Mouse (Mus musculus): ENCODE measurements around the gene Slc19a1.

Gene Slc19a1

DNA sequence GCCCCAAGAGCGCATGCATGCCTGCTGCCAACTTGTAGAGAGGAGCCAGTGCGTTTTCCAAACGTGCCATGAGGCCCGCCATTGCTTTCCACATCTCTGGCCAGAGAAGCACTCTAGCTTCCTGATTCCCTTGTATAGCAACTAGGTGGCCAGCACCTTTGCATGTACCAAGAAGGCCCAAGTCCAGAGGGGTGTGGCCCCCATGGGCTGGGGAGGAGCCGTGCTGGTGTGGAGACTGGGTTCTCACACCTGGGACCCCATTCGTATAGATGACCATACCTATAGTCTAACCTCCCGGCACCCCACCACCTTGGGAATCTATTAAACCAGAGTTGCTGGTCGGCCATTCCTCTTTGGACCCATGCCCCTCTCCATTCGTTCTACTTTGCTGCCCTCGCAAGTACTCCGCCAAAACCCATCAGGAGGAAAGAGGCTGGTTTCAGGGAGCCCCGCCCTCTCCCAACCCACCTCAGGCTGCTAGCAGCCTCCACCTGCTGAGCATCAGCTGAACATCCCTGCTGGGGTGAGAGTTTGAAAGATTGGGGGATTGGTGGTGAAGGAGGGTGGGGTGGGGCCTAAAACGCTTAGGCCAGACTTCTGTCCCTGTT lies at the start of gene Slc19a1:
TSS of gene Slc19a1 (plus strand) at position 474 of the 608 bp plus-strand sequence.
- in situ Hi-C loops (cut with MboI; ENCODE audit: unreplicated experiment in 2 of 2) = loop anchor here in 1 of 2 experiments (25.0 kb wide), 1 partner anchor 695 kb away; the partner anchor contains the start of gene Dip2a

DNA sequence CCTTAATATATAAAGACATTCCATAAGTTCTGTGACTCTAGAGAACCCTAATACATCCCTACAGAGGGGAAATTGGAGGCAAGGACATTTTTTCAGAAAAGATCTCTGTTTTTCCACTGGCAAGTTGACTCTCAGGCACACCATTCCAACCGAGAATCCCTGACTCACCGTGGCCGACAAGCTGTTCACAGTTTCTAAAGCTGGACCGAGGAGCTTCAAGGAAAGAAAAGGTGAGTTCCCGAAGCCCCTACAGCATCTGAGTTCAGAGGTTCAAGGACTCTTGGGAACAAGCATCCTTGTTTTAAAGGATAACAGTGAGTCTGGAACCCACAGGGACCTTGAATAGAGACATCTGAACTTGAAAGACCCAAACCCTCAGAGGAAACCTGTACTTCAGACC lies 43.5 kb upstream of the Slc19a1 start:
- in situ Hi-C loops (cut with MboI; ENCODE audit: unreplicated experiment in 2 of 2) = no loop called here

DNA sequence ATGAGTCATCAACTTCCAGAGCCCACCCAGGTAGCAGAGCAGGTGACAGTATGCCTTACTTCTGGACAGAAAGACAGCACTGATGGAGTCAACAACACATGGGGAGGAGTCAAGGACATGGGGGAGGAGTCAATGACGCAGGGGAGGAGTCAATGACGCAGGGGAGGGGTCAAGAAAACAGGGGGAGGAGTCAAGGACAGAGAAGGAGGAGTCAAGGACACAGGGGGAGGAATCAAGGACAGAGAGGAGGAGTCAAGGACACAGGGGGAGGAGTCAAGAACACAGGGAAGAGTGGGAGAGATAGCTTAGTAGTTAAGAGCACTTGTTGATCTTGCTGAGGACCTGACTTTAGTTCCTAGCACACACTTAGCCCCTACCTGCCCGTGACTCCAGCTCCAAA lies 39.6 kb upstream of the Slc19a1 start:
- in situ Hi-C loops (cut with MboI; ENCODE audit: unreplicated experiment in 2 of 2) = no loop called here

DNA sequence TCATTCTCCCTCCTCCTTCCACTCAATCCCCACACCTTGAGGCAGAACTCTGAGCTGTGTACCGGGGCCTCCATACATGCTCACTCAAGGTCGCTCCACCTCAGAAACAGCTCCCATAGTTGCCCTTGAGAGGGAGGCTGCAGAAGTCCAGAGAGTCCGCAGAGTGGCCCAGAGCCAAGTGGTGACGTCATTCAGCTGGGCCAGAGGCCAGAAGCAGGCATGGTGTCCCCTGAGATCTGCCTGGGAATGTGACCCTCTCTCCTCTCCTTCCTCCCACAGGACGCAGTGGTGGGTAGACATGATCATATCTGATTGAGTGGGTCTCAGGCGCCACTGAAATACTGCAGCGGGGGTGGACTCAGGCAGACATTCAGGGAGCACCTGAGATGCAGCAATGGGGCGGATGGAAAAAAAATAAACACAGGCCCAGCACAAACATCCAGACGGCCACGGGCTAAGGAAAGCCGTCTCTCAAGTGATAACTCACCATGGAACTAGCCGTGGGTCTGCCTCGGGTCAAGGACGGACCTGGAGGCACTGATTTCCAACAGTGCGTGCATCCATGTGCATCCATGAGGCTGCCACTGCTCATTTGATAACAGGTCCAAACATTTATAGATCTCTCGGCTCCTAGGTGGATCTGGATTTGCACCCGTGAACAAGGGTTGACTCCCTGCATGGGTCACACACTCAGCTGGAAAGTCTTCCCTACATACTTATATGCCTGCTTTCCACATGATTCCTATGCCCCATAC lies 34.1 kb upstream of the Slc19a1 start:
- in situ Hi-C loops (cut with MboI; ENCODE audit: unreplicated experiment in 2 of 2) = no loop called here

DNA sequence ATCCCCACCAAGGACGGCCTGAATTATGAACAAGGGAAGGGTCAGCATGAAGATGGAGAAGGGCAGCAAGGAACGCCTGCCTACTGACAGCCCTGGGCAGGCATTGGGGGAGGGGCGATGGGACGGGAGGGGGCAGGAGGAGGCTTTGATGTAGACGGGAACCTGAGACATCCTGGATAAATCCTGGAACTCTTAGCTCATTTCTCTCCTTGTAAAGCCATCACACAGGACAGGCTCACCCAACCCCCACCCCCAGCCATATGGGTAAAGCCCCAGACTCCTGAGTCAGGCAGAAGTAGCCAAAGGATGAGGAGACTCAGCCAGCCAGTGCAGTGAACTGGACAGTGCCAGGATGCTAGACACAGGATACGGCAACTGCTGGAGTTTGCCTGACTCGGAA lies 27.1 kb upstream of the Slc19a1 start:
- in situ Hi-C loops (cut with MboI; ENCODE audit: unreplicated experiment in 2 of 2) = no loop called here

DNA sequence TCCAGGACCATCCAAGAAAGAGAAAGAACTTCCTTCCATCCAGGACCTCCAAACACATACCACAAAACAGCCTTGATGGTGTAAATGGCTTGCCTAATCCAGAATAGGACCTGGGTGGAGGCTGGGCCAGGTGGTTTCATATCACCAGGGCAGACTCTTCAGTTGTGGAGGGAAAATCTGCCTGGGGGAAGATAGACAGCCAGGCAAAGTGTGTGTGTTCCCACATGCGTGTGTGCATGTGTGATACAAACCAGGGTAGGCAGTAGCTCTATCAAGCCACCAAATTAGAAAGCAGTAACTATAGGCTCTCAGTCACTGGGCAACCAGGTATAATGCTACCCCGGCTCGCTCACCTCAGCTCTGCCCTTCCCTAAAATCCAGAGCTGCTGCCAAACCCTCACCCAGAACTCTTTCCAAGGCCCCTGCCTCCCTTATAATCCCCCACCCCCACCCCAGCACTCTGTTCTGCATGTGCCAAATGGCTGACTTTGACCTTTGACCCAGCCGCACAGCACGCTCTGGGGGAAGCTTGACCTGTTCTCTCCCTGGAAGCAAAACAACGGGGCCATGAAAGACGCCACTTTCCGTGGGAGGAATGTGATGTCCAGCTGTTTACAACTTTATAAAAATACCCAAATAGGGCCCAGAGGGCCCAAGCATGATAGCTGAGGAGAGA lies 24.5 kb upstream of the Slc19a1 start:
- in situ Hi-C loops (cut with MboI; ENCODE audit: unreplicated experiment in 2 of 2) = no loop called here

DNA sequence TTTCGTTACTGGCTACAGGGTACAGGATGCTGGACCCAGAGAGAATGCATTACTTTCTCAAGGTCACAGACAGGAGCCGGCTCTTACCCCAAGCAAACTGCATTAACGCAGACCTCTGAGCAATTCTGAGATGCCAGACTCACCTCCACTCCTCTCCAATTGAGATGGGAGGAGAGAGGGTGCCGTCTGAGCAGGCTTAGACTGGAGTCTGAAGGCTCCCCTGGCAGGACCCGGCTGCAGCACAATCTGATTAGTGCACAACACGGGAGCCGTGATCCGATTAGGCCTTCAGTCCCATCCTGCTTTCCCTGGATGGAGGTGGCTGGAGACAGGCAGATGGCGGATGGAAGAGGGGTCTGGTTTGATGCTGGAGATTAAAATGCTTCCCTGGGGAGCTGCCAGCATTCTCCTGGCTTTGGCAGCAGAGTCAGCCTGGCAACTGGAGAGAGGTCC lies 23.9 kb upstream of the Slc19a1 start:
- in situ Hi-C loops (cut with MboI; ENCODE audit: unreplicated experiment in 2 of 2) = no loop called here

DNA sequence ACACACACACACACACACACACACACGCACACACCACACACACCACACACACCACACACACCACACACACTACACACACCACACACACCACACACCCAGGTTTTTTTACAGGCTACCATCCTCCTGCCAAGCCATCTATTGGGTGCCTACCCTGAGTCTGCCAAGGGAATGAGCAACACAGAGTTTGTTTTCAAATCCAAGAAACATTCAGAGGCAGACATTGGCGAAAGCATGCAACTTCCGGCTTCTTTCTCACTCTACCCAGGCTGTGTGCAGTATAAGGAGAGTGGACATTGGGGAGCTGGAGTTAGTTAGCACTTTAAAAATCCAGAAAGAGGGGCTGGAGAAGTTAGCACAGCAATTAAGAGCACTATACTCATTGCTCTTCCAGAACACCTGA lies 23.3 kb upstream of the Slc19a1 start:
- in situ Hi-C loops (cut with MboI; ENCODE audit: unreplicated experiment in 2 of 2) = no loop called here

DNA sequence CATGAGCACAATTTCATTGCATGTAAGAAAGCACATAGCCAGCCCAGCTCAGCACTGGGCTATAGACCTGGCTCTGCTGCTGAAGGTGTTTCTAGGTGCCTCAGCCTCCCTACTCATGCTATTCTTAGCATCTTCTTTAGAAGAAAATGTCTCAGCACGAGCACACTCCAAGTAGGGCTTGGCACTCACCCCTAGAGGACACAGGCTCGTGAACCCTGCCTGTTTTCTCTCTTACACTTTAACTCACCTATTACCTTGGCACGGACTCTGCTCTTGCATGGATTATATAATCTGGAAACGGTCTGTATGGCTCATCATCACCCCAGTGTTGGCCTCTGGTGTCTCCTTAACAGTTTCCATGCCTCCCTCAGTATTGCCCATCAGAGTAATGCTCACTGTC lies 20.4 kb upstream of the Slc19a1 start:
- in situ Hi-C loops (cut with MboI; ENCODE audit: unreplicated experiment in 2 of 2) = no loop called here

DNA sequence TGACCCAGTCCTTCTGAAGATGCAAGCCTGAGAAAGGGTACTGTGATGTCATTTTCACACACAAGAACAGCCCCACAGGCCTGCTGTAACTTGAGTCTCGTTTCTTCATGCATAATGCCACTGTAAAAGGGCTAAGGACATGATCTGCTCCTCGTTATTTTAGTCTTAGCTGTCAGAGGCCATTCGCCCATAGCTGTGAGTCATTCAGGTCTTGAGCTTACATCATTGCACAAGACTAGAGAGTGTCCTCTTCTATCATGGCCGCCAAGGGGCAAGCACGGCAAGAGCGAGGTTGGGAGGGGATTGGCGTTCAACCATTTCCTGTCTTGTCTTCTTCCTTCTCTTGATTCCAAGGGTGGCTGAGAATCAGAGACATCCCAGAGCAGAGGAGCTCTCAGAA lies 16.0 kb upstream of the Slc19a1 start:
- in situ Hi-C loops (cut with MboI; ENCODE audit: unreplicated experiment in 2 of 2) = loop anchor here (5.0 kb wide), 3 partner anchors 56 to 184 kb away; no protein-coding TSS in a partner anchor

DNA sequence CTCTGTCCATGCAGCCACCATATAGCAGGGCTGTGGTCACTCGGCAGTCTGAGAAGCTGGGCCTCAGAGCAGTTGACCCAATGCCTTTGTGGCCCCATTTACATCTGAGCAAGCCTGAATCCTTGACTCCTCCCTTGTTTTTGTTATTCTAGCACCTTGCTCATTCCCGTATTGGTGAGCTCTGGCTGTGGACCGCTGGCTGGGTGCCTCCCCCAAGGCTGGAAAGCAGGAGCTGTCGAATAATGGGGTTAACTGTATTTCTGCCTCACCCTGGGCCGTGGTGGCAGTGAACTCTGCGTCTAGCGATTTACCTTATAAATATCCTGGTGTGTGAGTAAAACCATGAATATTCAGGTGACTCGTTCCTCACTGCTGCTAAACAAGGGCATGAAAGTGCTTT lies 15.5 kb upstream of the Slc19a1 start:
- in situ Hi-C loops (cut with MboI; ENCODE audit: unreplicated experiment in 2 of 2) = loop anchor here (5.0 kb wide), 3 partner anchors 56 to 184 kb away; no protein-coding TSS in a partner anchor

DNA sequence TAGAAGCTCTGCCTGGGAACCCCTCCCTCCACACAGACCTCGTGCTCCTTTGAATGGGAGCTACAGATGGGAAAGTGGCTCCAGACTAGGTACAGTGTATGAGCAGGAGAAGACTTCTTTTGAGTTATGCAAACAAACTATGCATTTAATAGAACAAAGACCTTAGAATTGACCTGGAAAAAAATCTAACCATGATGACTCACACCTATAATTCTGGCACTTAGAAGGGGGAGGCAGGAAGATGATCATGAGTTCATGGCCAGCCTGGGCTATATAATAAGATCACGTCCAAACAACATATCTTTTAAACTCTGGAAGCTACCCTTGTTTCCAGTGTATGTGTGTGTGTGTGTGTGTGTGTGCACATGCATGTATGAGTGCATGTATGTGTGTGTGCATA lies 15.0 kb upstream of the Slc19a1 start:
- in situ Hi-C loops (cut with MboI; ENCODE audit: unreplicated experiment in 2 of 2) = loop anchor here (5.0 kb wide), 3 partner anchors 55 to 185 kb away; no protein-coding TSS in a partner anchor

DNA sequence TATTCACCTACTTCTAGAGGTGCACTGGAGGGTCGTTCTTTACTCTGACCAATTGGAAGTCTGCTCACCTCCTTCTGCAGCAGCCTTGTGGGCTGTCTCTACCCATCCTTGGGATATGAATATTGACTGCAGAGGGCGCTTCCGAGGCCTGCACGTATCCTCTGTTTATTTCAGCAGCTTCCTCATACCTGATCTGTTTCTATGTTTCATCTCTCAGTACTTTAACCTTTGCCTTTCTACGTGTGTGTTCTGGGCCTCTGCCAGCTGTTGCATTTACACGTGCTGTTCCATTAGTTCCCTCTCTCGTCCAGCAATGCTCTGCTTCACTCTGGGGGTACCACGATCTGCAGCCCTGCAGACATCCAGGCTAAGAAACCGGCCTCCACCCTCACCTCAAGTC lies 14.4 kb upstream of the Slc19a1 start:
- in situ Hi-C loops (cut with MboI; ENCODE audit: unreplicated experiment in 2 of 2) = loop anchor here (5.0 kb wide), 3 partner anchors 55 to 185 kb away; no protein-coding TSS in a partner anchor

DNA sequence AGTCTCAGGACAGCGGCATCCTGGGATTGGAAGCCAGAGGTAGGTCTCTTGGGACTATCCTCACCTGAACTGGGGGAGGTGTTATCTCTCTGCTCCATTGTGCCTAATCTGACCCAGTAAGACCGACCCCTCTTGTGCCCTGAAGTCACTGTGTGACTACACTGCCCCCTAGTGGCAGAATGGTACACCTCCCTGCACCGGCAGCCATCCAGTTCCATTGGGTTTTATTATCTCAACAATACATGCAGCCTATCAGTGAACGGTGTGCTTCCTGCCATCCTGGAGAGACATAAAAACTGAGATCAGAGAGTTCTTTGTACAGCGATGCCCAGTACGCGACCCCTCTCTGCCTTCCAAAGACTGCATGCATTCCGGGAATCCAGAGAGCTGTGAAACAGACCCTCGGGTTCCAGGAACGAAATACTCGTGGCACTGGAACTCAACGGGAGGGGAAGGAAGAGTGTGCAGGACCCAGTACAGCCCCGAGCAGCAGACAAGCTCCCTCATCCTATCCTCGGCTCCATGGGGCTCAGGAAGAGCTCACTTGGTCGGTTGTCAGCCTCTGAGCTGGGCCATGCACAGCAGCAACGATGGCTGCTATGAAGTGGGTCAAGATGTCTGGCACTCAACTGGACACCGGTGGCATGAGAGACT lies 10.5 kb upstream of the Slc19a1 start:
- in situ Hi-C loops (cut with MboI; ENCODE audit: unreplicated experiment in 2 of 2) = no loop called here

DNA sequence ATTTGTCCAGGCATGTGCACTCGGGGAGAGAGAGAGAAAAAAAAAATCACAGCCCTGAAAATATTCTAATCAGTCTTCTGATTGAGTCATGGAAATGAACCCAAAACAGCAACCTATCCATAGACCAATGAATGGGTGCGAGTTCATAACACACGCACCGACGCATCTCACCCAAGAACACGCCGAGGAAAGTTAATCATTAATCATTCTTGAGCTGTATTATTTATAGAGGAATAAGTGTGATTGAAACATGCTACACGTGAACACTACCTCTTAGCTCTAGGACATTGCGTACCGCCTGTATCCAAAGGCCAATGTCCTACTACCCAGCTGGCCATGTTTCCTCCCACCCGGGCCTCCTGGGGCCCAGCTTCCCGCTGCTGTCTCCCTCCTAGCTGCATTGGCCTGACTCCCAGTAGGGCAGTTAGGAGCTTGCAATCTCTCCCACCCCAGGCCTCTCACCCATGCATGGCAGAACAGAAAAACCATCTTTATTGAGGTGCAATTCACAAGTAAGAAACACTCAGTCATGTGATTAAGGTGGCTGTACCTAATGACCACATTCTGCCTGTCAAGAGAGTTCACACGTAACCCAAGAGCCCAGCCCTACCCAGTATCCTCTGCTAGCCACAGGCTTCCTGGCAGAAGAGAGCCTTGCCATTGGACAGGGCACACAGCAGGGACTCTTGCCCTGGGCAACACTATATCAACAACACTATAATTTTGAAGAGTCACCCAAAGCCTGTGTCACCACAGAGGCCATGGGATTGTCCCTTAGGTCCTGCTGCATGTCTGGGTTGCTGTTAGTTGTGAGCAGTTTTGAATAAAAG lies 9.5 kb upstream of the Slc19a1 start:
- in situ Hi-C loops (cut with MboI; ENCODE audit: unreplicated experiment in 2 of 2) = no loop called here

DNA sequence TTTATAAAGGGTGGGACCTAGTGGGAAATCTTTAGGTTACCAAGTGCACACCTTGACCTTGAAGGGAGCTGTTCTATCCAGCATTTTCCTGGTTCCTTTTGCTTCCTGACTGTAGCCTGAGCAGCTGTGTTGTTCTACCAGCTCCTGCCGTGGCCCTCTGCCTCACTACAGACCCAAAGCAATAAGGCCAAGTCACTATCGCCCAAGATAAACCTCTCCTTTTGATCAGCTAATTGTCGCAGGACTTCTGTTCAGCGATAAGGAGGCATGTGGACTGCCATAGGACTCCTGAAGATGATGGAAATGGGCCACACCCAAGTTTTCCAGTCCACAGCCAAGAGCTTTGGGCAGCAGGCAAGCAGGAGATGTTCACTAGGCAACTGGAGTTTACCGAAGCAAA lies 7.8 kb upstream of the Slc19a1 start:
- in situ Hi-C loops (cut with MboI; ENCODE audit: unreplicated experiment in 2 of 2) = no loop called here

DNA sequence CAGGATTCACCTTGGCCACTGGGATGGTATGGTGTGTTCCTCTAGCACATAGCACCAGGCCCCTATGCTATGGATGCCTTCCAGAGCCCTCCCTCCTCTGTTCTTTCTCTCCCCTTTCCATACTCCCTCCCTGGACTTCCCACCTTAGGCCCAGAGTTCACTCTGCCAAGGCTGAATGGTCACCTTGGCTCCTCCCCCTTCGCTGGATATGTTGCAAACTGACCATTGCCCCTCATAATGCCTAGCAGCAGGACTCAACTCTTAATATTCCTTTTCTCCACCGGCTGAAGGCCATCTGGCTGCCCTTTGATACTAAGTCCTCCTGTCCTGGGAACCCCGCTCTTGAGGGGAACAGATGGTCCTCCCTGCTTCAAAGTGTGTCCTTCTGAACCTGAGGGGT lies 5.1 kb upstream of the Slc19a1 start:
- in situ Hi-C loops (cut with MboI; ENCODE audit: unreplicated experiment in 2 of 2) = loop anchor here (5.0 to 25.0 kb wide), 2 partner anchors 35 to 690 kb away; partner anchors contain the start of gene Dip2a (in 1 of the 2)

DNA sequence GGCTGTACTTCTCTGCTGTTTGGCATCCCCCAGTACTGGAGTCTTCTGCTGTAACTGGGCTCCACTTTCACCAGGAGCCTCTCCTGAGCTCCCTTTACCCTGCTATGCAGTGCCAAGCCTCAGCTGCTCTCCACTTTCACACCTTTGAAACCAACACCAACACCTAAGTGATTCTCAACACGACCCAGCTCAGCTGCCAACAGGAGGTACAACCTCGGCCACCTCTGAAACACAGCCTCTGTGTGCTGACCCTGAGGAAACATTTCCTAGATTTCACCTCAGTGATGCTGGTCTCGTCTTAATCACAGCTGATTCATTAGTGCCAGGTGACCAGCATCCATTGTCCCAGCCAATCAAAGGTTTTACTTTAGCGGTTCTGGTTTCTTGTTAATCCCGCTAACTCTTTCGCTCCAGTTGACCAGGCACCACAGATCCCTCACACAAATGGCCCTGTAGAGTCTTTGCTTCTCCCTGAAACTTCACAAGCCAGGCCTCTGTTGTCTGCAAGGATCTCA lies 3.2 kb upstream of the Slc19a1 start:
- in situ Hi-C loops (cut with MboI; ENCODE audit: unreplicated experiment in 2 of 2) = loop anchor here (5.0 to 25.0 kb wide), 2 partner anchors 33 to 692 kb away; partner anchors contain the start of gene Dip2a (in 1 of the 2)

DNA sequence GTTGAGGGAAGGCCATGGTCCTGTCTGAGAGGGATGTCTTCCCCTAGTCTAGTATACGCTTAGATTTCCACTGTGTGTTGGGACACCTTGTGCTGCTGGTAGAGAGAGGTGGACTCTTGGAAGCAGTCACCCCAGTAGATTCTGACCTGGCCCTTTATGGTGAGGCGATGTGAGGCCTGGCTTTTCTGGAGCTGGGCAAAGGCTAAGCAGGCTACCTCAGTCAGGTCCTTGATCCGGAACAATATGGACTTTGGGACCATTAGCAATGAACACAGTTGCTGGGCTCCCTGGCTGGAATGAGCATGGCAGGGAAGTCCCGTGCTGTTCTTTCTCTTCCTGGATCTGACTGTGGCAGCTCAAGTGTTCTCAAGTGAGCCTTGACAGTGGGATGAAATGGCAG lies 2.3 kb upstream of the Slc19a1 start:
- in situ Hi-C loops (cut with MboI; ENCODE audit: unreplicated experiment in 2 of 2) = loop anchor here (5.0 to 25.0 kb wide), 2 partner anchors 33 to 692 kb away; partner anchors contain the start of gene Dip2a (in 1 of the 2)

Data from v-Abl transformed pro-B cells (cell line).